Mouse (Mus musculus) limb, embryonic 14.5 days (tissue): Measurements from ENCODE around the gene Tmem205. TPM values are rescaled to one million over a fixed set of nuclear protein-coding genes. Genes with fewer than 3 reads are reported as not detected.

Experiments
- ATAC-seq: fragments of 200-750 bp; cut with Nextera tagmentation; 2 replicates; pipeline ENCODE4 v1.8.0; 2017; ENCODE audit warnings: low read depth, moderate number of reproducible peaks, moderate TSS enrichment; ENCODE audit not compliant: low FRiP score
- DNase-seq: peaks from one replicate; pipeline ENCODE4 v3.0.0-alpha.2; 2015; ENCODE audit warnings: low spot score
- H3K27ac ChIP-seq: fragments of 300-500 bp; sonication (generic); replicated peaks from 2 replicates; pipeline ENCODE4 v1.5.1; 2014; ENCODE audit warnings: low read depth, mild to moderate bottlenecking, low read length, moderate library complexity, mixed read lengths
- H3K27me3 ChIP-seq: fragments of 300-500 bp; sonication (generic); 2 replicates; pipeline ENCODE4 v1.6.1; 2014; ENCODE audit warnings: low read length, mixed read lengths; ENCODE audit not compliant: control insufficient read depth, insufficient read depth
- H3K36me3 ChIP-seq: fragments of 300-500 bp; sonication (generic); 2 replicates; pipeline ENCODE4 v1.6.1; 2014; ENCODE audit warnings: mild to moderate bottlenecking, low read length, moderate library complexity, mixed read lengths; ENCODE audit not compliant: control insufficient read depth, insufficient read depth
- H3K4me1 ChIP-seq: fragments of 300-500 bp; sonication (generic); 2 replicates; pipeline ENCODE4 v1.6.1; 2014; ENCODE audit warnings: antibody characterized with exemption, low read length, mixed read lengths; ENCODE audit not compliant: control insufficient read depth, insufficient read depth
- H3K4me2 ChIP-seq: fragments of 300-500 bp; sonication (generic); replicated peaks from 2 replicates; pipeline ENCODE4 v1.6.1; 2014; ENCODE audit warnings: low read depth, mild to moderate bottlenecking, low read length, moderate library complexity; ENCODE audit not compliant: severe bottlenecking
- H3K4me3 ChIP-seq: fragments of 300-500 bp; sonication (generic); replicated peaks from 2 replicates; pipeline ENCODE4 v1.5.1; 2014; ENCODE audit warnings: low read length
- H3K9ac ChIP-seq: fragments of 300-500 bp; sonication (generic); 2 replicates; pipeline ENCODE4 v1.6.1; 2014; ENCODE audit warnings: mild to moderate bottlenecking, low read depth, low read length, moderate library complexity; ENCODE audit not compliant: severe bottlenecking
- H3K9me3 ChIP-seq: fragments of 300-500 bp; sonication (generic); 2 replicates; pipeline ENCODE4 v1.6.1; 2016; ENCODE audit warnings: low read length; ENCODE audit not compliant: control insufficient read depth
- POLR2A ChIP-seq: fragments of 200-500 bp; IDR thresholded peaks from 2 replicates; pipeline ENCODE4 v1.8.0; 2012; ENCODE audit warnings: inconsistent platforms, mild to moderate bottlenecking, moderate library complexity, borderline replicate concordance; ENCODE audit not compliant: insufficient read depth, insufficient read length; ENCODE audit errors: extremely low read depth
- WGBS: fragments of 180-500 bp; shearing (Covaris S2); extraction: QIAGEN DNeasy Blood & Tissue Kit; methylation state at CpG from one replicate; pipeline ENCODE4 v1.1.7; 2014; 5-methylcytosine and 5-hydroxymethylcytosine counted together
- polyA plus RNA-seq, 2 experiments: library from polyadenylated mRNA; depleted of rRNA in 1 of 2; stranded (reverse) in 1 of 2; unstranded in 1 of 2; fragments of >200 nt; fragmentation: Nextera tagmentation in 1 of 2; extraction: Ambion mirVana in 1 of 2; gene quantifications; 2 replicates each; pipeline versions ENCODE4 v1.2.1 to v1.2.3; 2012 to 2014

Tmem205 gene
- polyA plus RNA-seq, 2 experiments = 37.4 to 51.5 TPM

DNA sequence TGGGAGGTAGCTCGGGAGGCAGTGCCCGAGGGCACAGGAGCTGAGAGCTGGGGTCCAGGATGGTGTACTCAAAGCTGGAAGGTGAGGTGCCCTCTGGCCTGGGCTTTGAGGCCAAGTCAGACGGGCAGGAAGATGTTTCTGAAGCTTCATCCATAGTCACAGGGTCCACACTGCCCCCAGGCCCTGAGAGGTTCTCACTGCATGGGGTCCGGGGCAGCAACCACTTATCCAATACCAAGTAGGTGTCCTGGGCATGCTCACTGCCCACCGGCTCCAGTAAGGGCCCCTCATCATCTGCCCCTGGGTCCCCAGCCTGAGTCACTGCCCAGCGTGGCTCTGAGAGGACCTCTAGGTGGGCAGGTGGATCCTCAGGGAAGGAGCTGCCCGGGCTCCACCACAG lies 31.9 kb upstream of the Tmem205 start:
- Histone ChIP-seq H3K9me3 (no peaks in the 10 kb centered on the region), H3K4me2 (no peak overlapping the region), H3K36me3 (0 out of 2 replicates have a peak, but pooled peaks cover 5% of the 10 kb centered on the region), H3K4me3 (no peak overlapping the region), H3K27ac (no peak overlapping the region), H3K27me3 (peaks cover 46% of the 10 kb centered on the region), H3K4me1 (peaks cover 11% of the 10 kb centered on the region), H3K9ac (no peak overlapping the region)
- TF ChIP-seq POLR2A = no peak
- DNase-seq = no peak
- WGBS = 94% methylated on average over 7 of the region's 7 CpGs
- ATAC-seq = no peak

GRCm38 (mm10) chr9:21958372-21958771 lies 31.0 kb upstream of the Tmem205 start:
- ATAC-seq = no peak
- no peak for DNase-seq
- no peak for TF ChIP-seq POLR2A
- no peak overlapping the region for H3K4me3 ChIP-seq
- no peak overlapping the region for H3K27ac ChIP-seq
- H3K27me3 ChIP-seq = peaks cover 41% of the 10 kb centered on the region
- 77% methylated on average over 5 of the region's 5 CpGs for WGBS
- 0 out of 2 replicates have a peak, but pooled peaks cover 5% of the 10 kb centered on the region for H3K36me3 ChIP-seq
- H3K9ac ChIP-seq = no peak overlapping the region
- H3K4me1 ChIP-seq = peaks cover 11% of the 10 kb centered on the region
- H3K4me2 ChIP-seq = no peak overlapping the region
- H3K9me3 ChIP-seq = no peaks in the 10 kb centered on the region

- H3K9me3 ChIP-seq = no peaks in the 10 kb centered on the region
- ATAC-seq = peak; percentile 98
- peak; percentile 97 for DNase-seq
- H3K9ac ChIP-seq = peak within 1 kb of the TSS; percentile 76
- peaks cover 15% of the 10 kb centered on the region for H3K27me3 ChIP-seq
- under 1% methylated on average over 54 of the region's 54 CpGs for WGBS
- peak within 1 kb of the TSS; percentile 70 for H3K4me3 ChIP-seq
- H3K27ac ChIP-seq = peak within 1 kb of the TSS; percentile 77
- peak within 1 kb of the TSS; percentile 61 for H3K4me2 ChIP-seq
- H3K4me1 ChIP-seq = peaks cover 6% of the 10 kb centered on the region; the same call in 1 of the 2 replicates
- 0 out of 2 replicates have a peak, but pooled peaks cover 5% of the 10 kb centered on the region for H3K36me3 ChIP-seq
- 0 out of 2 replicates have a peak, but pooled peaks have one; percentile 30 for TF ChIP-seq POLR2A
Observed at GRCm38 (mm10) chr9:21955570-21956281, 28.4 kb upstream of the Tmem205 start, which contains the start of gene Swsap1. Gene Swsap1 (plus strand): TSS chr9:21955755.

- Histone ChIP-seq H3K4me1 (peaks cover 4% of the 10 kb centered on the region; the same call in 1 of the 2 replicates), H3K27ac (peak overlapping the region; percentile 77), H3K27me3 (peaks cover 10% of the 10 kb centered on the region), H3K4me2 (peak overlapping the region; percentile 61), H3K4me3 (peak overlapping the region; percentile 70), H3K36me3 (0 out of 2 replicates have a peak, but pooled peaks cover 5% of the 10 kb centered on the region), H3K9me3 (no peaks in the 10 kb centered on the region), H3K9ac (peak overlapping the region; percentile 76; the same call in 1 of the 2 replicates)
- WGBS = 3% methylated on average over 18 of the region's 18 CpGs
- peak; percentile 53 for ATAC-seq
- no peak for TF ChIP-seq POLR2A
- DNase-seq = no peak
Observed at GRCm38 (mm10) chr9:21955225-21955569, 27.8 kb upstream of the Tmem205 start.

DNA sequence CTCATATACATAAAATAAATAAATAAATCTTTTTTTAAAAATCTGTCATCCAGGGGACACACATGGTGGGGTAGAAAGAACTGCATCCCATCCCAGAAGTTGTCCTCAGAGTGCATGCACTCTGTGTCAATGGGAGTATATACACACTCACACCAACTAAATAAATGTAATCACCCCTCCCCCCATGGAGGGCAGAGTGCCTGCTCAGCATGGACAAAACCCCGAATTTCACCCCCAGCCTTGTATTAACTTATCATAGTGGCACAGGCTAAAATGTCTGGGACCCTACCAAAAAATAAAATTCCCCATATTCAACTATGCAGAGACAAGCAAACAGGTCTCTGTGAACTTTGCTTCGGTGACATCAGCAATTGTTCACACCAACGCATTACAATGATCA lies 27.3 kb upstream of the Tmem205 start:
- TF ChIP-seq POLR2A = no peak
- H3K9ac ChIP-seq = no peak overlapping the region
- no peak for ATAC-seq
- H3K36me3 ChIP-seq = 0 out of 2 replicates have a peak, but pooled peaks cover 5% of the 10 kb centered on the region
- 81% methylated on average over 3 of the region's 3 CpGs for WGBS
- peaks cover 4% of the 10 kb centered on the region; the same call in 1 of the 2 replicates for H3K4me1 ChIP-seq
- H3K27me3 ChIP-seq = peaks cover 4% of the 10 kb centered on the region; the same call in 1 of the 2 replicates
- DNase-seq = no peak
- no peaks in the 10 kb centered on the region for H3K9me3 ChIP-seq
- peak overlapping the region; percentile 61; the same call in 1 of the 2 replicates for H3K4me2 ChIP-seq
- no peak overlapping the region for H3K4me3 ChIP-seq
- H3K27ac ChIP-seq = no peak overlapping the region
